Mouse (Mus musculus) C2C12 (cell line): ENCODE results near the gene 4921524J17Rik.

Experiments
- CEBPB ChIP-seq: IDR thresholded peaks from one replicate; pipeline ENCODE4 v1.6.1; 2011; ENCODE audit warnings: low read depth, mild to moderate bottlenecking, control low read depth, moderate library complexity
- CTCF ChIP-seq: IDR thresholded peaks from one replicate; pipeline ENCODE4 v1.5.1; 2011; ENCODE audit not compliant: control insufficient read depth, insufficient read depth, insufficient read length
- MYOG ChIP-seq: IDR thresholded peaks from one replicate; pipeline ENCODE4 v1.6.1; 2011; ENCODE audit not compliant: control insufficient read depth, insufficient read length; ENCODE audit errors: extremely low read depth

- TF ChIP-seq MYOG (no peak), CTCF (no peak), CEBPB (no peak)
Observed at GRCm38 (mm10) chr8:85433017-85433393, 372 bp upstream of the 4921524J17Rik start.
